Mouse (Mus musculus): ENCODE data around the gene Atp2a2. TPM values are rescaled to one million over a fixed set of nuclear protein-coding genes. Genes with fewer than 3 reads are reported as not detected.

Gene Atp2a2
- total and polyA plus RNA-seq, 3 experiments: 61.6 to 158 (median 80.9) TPM

GRCm38 (mm10) chr5:122501101-122502076 is 636 bp downstream of the Atp2a2 start (continued):
- TF ChIP-seq JUND (conservative IDR thresholded peaks at IDR 0.05; ENCODE audit: low read depth, low read length): no peak

- Histone ChIP-seq H3K27ac (ENCODE audit: insufficient read depth, low read depth) (no peak overlapping the region), H3K4me1 (ENCODE audit: control insufficient read depth in 1 of 2, insufficient read depth in 2 of 2) (peaks cover 3 to 43% of the 10 kb centered on the region in 2 experiments), H3K4me3 (replicated peaks in 1 of 3; ENCODE audit: low read depth in 2 of 3, low read length in 2 of 3, poor library complexity in 1 of 3) (peak overlapping the region; percentile 74 to 96 (median 89)), H3K4me2 (ENCODE audit: insufficient read depth, low read depth, poor library complexity, severe bottlenecking) (peak overlapping the region; percentile 88), H3K79me2 (replicated peaks; ENCODE audit: control insufficient read depth, extremely low read depth, insufficient read depth, poor library complexity, severe bottlenecking) (peaks cover 41% of the 10 kb centered on the region), H3K27me3 (replicated peaks) (no peaks in the 10 kb centered on the region), H3K9ac (ENCODE audit: insufficient read depth, low read depth) (peak overlapping the region; percentile 87), H3K9me3 (replicated peaks; ENCODE audit: low read length) (no peaks in the 10 kb centered on the region), H3K36me3 (replicated peaks in 1 of 2; ENCODE audit: control insufficient read depth in 1 of 2, insufficient read depth in 1 of 2, low read length in 1 of 2) (peaks cover 14 to 30% of the 10 kb centered on the region in 2 experiments)
- TF ChIP-seq MAX (IDR thresholded peaks at IDR 0.05; ENCODE audit: low read length) (no peak), MYC (IDR thresholded peaks at IDR 0.05; ENCODE audit: low read depth, low read length) (0 out of 2 replicates have a peak, but pooled peaks have one; percentile 0)
- dilution Hi-C loops (cut with MboI; ENCODE audit: extremely low pct_ligation_motif_present, extremely low pct_unique_long_range_greater_than_20kb, low sequenced_read_pairs) (no loop called here), in situ Hi-C loops (cut with MboI; ENCODE audit: low pct_ligation_motif_present, low pct_unique_long_range_greater_than_20kb, low sequenced_read_pairs) (loop anchor here (25.0 kb wide), 1 partner anchor 112 kb away; the partner anchor contains the start of gene Ift81)
- DNase-seq (ENCODE audit: extremely low read depth): no peak
Observed at GRCm38 (mm10) chr5:122500563-122500962, 1.5 kb downstream of the Atp2a2 start.

- dilution Hi-C loops (cut with MboI; ENCODE audit: extremely low pct_ligation_motif_present, extremely low pct_unique_long_range_greater_than_20kb, low sequenced_read_pairs) (no loop called here), in situ Hi-C loops (cut with MboI; ENCODE audit: low pct_ligation_motif_present, low pct_unique_long_range_greater_than_20kb, low sequenced_read_pairs) (loop anchor here (25.0 kb wide), 1 partner anchor 112 kb away; the partner anchor contains the start of gene Ift81)
- no peaks in the 10 kb centered on the region for H3K27me3 ChIP-seq (replicated peaks)
- TF ChIP-seq NRF1 (IDR thresholded peaks at IDR 0.05; ENCODE audit: low read depth, low read length) (no peak), MYC (IDR thresholded peaks at IDR 0.05; ENCODE audit: low read depth, low read length) (no peak), MAX (IDR thresholded peaks at IDR 0.05; ENCODE audit: low read length) (no peak), JUND (conservative IDR thresholded peaks at IDR 0.05; ENCODE audit: low read depth, low read length) (no peak), ZKSCAN1 (IDR thresholded peaks at IDR 0.05; ENCODE audit: borderline replicate concordance, low read depth, low read length) (no peak), CHD2 (IDR thresholded peaks at IDR 0.05; ENCODE audit: low read length) (no peak), PAX5 (IDR thresholded peaks at IDR 0.05; ENCODE audit: low read length) (no peak), KAT2A (IDR thresholded peaks at IDR 0.05; ENCODE audit: insufficient replicate concordance, low read length) (no peak), POLR2AphosphoS2 (IDR thresholded peaks at IDR 0.05; ENCODE audit: low read depth, low read length) (no peak), POLR2A (IDR thresholded peaks at IDR 0.05; ENCODE audit: low read depth, low read length) (no peak)
- H3K4me3 ChIP-seq (replicated peaks in 1 of 3; ENCODE audit: low read depth in 2 of 3, low read length in 2 of 3, poor library complexity in 1 of 3): peak overlapping the region; percentile 34 to 96 (median 74)
- peaks cover 15 to 33% of the 10 kb centered on the region in 2 experiments for H3K36me3 ChIP-seq (replicated peaks in 1 of 2; ENCODE audit: control insufficient read depth in 1 of 2, insufficient read depth in 1 of 2, low read length in 1 of 2)
- H3K4me2 ChIP-seq (ENCODE audit: insufficient read depth, low read depth, poor library complexity, severe bottlenecking): peak overlapping the region; percentile 88
- H3K4me1 ChIP-seq (ENCODE audit: control insufficient read depth in 1 of 2, insufficient read depth in 2 of 2): peaks cover 3 to 43% of the 10 kb centered on the region in 2 experiments
- H3K79me2 ChIP-seq (replicated peaks; ENCODE audit: control insufficient read depth, extremely low read depth, insufficient read depth, poor library complexity, severe bottlenecking): peaks cover 43% of the 10 kb centered on the region
- peak; percentile 35 for DNase-seq (ENCODE audit: extremely low read depth)
- no peak overlapping the region for H3K27ac ChIP-seq (ENCODE audit: insufficient read depth, low read depth)
- peak overlapping the region; percentile 87 for H3K9ac ChIP-seq (ENCODE audit: insufficient read depth, low read depth)
- no peaks in the 10 kb centered on the region for H3K9me3 ChIP-seq (replicated peaks; ENCODE audit: low read length)
Observed at GRCm38 (mm10) chr5:122500141-122500540, 1.9 kb downstream of the Atp2a2 start.

Measured in CH12.LX (cell line).